Mouse (Mus musculus) E14TG2a.4 (cell line): ENCODE measurements around the gene Dock7.

Source experiments
- CTCF ChIP-seq: conservative IDR thresholded peaks from 2 replicates; pipeline ENCODE4 v1.5.1; 2014; ENCODE audit warnings: low read length
- NANOG ChIP-seq: IDR thresholded peaks from 2 replicates; pipeline ENCODE4 v1.6.1; 2014; ENCODE audit warnings: borderline replicate concordance, low read length, mixed read lengths
- POU5F1 ChIP-seq: IDR thresholded peaks from 2 replicates; pipeline ENCODE4 v1.6.1; 2014; ENCODE audit warnings: low read length, borderline replicate concordance

- no peak for TF ChIP-seq CTCF
- no peak for TF ChIP-seq POU5F1
- TF ChIP-seq NANOG, result no peak
Measured at GRCm38 (mm10) chr4:98917724-98918123, 203.0 kb downstream of the Dock7 start.
